Mouse (Mus musculus): ENCODE results near the gene Sfpq. TPM values are rescaled to one million over a fixed set of nuclear protein-coding genes. Genes with fewer than 3 reads are reported as not detected.
"Not testable (repeated sequence)": the region's sequence is repeated elsewhere in the genome, so short reads cannot be mapped to it uniquely, and the experiment has no call there.

Gene Sfpq
- polyA plus RNA-seq, 1 experiment: 22.2 TPM

- Histone ChIP-seq H3K27me3 (ENCODE audit: control insufficient read depth) (peaks cover 25% of the 10 kb centered on the region), H3K4me3 (replicated peaks) (no peak overlapping the region), H3K36me3 (ENCODE audit: control insufficient read depth) (no peaks in the 10 kb centered on the region), H3K4me1 (ENCODE audit: control insufficient read depth) (peaks cover 3% of the 10 kb centered on the region), H3K9me3 (ENCODE audit: control insufficient read depth, low read length) (no peaks in the 10 kb centered on the region)
- no peak for TF ChIP-seq GATA1 (IDR thresholded peaks at IDR 0.05; ENCODE audit: low read length)
- TF ChIP-seq TAL1 (IDR thresholded peaks at IDR 0.05; ENCODE audit: low read length): no peak
Measured at GRCm38 (mm10) chr4:127000601-127001105, 20.5 kb upstream of the Sfpq start.

GRCm38 (mm10) chr4:127004384-127004783 lies 16.7 kb upstream of the Sfpq start:
- Histone ChIP-seq H3K9me3 (ENCODE audit: control insufficient read depth, low read length) (no peaks in the 10 kb centered on the region), H3K4me3 (replicated peaks) (no peak overlapping the region), H3K36me3 (ENCODE audit: control insufficient read depth) (no peaks in the 10 kb centered on the region), H3K27me3 (ENCODE audit: control insufficient read depth) (peaks cover 31% of the 10 kb centered on the region), H3K4me1 (ENCODE audit: control insufficient read depth) (peaks cover 3% of the 10 kb centered on the region)
- TF ChIP-seq TAL1 (IDR thresholded peaks at IDR 0.05; ENCODE audit: low read length) (no peak), GATA1 (IDR thresholded peaks at IDR 0.05; ENCODE audit: low read length) (no peak)

- H3K27me3 ChIP-seq (ENCODE audit: control insufficient read depth): peaks cover 26% of the 10 kb centered on the region
- no peak overlapping the region for H3K4me3 ChIP-seq (replicated peaks)
- peaks cover 3% of the 10 kb centered on the region for H3K4me1 ChIP-seq (ENCODE audit: control insufficient read depth)
- no peaks in the 10 kb centered on the region for H3K9me3 ChIP-seq (ENCODE audit: control insufficient read depth, low read length)
- TF ChIP-seq GATA1 (IDR thresholded peaks at IDR 0.05; ENCODE audit: low read length): no peak
- no peak for TF ChIP-seq TAL1 (IDR thresholded peaks at IDR 0.05; ENCODE audit: low read length)
- H3K36me3 ChIP-seq (ENCODE audit: control insufficient read depth): no peaks in the 10 kb centered on the region
Measured at GRCm38 (mm10) chr4:127005113-127005936, 15.8 kb upstream of the Sfpq start.

- not testable (repeated sequence) for H3K9me3 ChIP-seq (ENCODE audit: control insufficient read depth, low read length); H3K4me3 ChIP-seq (replicated peaks); H3K27me3 ChIP-seq (ENCODE audit: control insufficient read depth); H3K36me3 ChIP-seq (ENCODE audit: control insufficient read depth)
- H3K4me1 ChIP-seq (ENCODE audit: control insufficient read depth): peaks cover 17% of the 10 kb centered on the region
Measured at GRCm38 (mm10) chr4:127015294-127015993, 5.7 kb upstream of the Sfpq start.

- Histone ChIP-seq H3K27me3 (ENCODE audit: control insufficient read depth) (no peaks in the 10 kb centered on the region), H3K4me1 (ENCODE audit: control insufficient read depth) (peaks cover 20% of the 10 kb centered on the region)
- TF ChIP-seq TAL1 (IDR thresholded peaks at IDR 0.05; ENCODE audit: low read length): no peak
- no peak for TF ChIP-seq GATA1 (IDR thresholded peaks at IDR 0.05; ENCODE audit: low read length)
Measured at GRCm38 (mm10) chr4:127016366-127016765, 4.8 kb upstream of the Sfpq start.

GRCm38 (mm10) chr4:127020411-127021150 lies 543 bp upstream of the Sfpq start:
- peaks cover 34% of the 10 kb centered on the region for H3K36me3 ChIP-seq (ENCODE audit: control insufficient read depth)
- TF ChIP-seq GATA1 (IDR thresholded peaks at IDR 0.05; ENCODE audit: low read length) (peak; percentile 34; the same call in 1 of the 2 replicates), TAL1 (IDR thresholded peaks at IDR 0.05; ENCODE audit: low read length) (no peak)
- peaks cover 37% of the 10 kb centered on the region for H3K4me1 ChIP-seq (ENCODE audit: control insufficient read depth)
- H3K4me3 ChIP-seq (replicated peaks): peak overlapping the region; percentile 99
- no peaks in the 10 kb centered on the region for H3K27me3 ChIP-seq (ENCODE audit: control insufficient read depth)
- H3K9me3 ChIP-seq (ENCODE audit: control insufficient read depth, low read length): no peaks in the 10 kb centered on the region

More at GRCm38 (mm10) chr4:127016366-127016765, 4.8 kb upstream of the Sfpq start:
- H3K9me3 ChIP-seq (ENCODE audit: control insufficient read depth, low read length): no peaks in the 10 kb centered on the region
- H3K36me3 ChIP-seq (ENCODE audit: control insufficient read depth): no peaks in the 10 kb centered on the region
- H3K4me3 ChIP-seq (replicated peaks): no peak overlapping the region

- TF ChIP-seq GATA1 (IDR thresholded peaks at IDR 0.05; ENCODE audit: low read length) (peak; percentile 70), TAL1 (IDR thresholded peaks at IDR 0.05; ENCODE audit: low read length) (no peak)
- Histone ChIP-seq H3K9me3 (ENCODE audit: control insufficient read depth, low read length) (no peaks in the 10 kb centered on the region), H3K4me1 (ENCODE audit: control insufficient read depth) (peaks cover 42% of the 10 kb centered on the region), H3K4me3 (replicated peaks) (peak overlapping the region; percentile 99), H3K27me3 (ENCODE audit: control insufficient read depth) (no peaks in the 10 kb centered on the region), H3K36me3 (ENCODE audit: control insufficient read depth) (peaks cover 49% of the 10 kb centered on the region)
Measured at GRCm38 (mm10) chr4:127021989-127022626, 984 bp downstream of the Sfpq start.

GRCm38 (mm10) chr4:127023201-127023600 lies 2.1 kb downstream of the Sfpq start:
- Histone ChIP-seq H3K36me3 (ENCODE audit: control insufficient read depth) (peaks cover 60% of the 10 kb centered on the region), H3K4me1 (ENCODE audit: control insufficient read depth) (peaks cover 48% of the 10 kb centered on the region), H3K9me3 (ENCODE audit: control insufficient read depth, low read length) (no peaks in the 10 kb centered on the region), H3K27me3 (ENCODE audit: control insufficient read depth) (no peaks in the 10 kb centered on the region), H3K4me3 (replicated peaks) (peak overlapping the region; percentile 99)
- TF ChIP-seq GATA1 (IDR thresholded peaks at IDR 0.05; ENCODE audit: low read length): no peak
- TF ChIP-seq TAL1 (IDR thresholded peaks at IDR 0.05; ENCODE audit: low read length): no peak
